Mouse (Mus musculus) lung, embryonic 15.5 days (tissue): ENCODE measurements around the gene Ggact. TPM values are rescaled to one million over a fixed set of nuclear protein-coding genes. Genes with fewer than 3 reads are reported as not detected.

Experiments used
- ATAC-seq: fragments of 200-750 bp; cut with Nextera tagmentation; 2 replicates; pipeline ENCODE4 v1.8.0; 2017; ENCODE audit warnings: moderate number of reproducible peaks, borderline replicate concordance; ENCODE audit not compliant: low FRiP score, low TSS enrichment; ENCODE audit errors: extremely low read depth
- H3K27ac ChIP-seq: fragments of 300-500 bp; sonication (generic); 2 replicates; pipeline ENCODE4 v1.5.1; 2015; ENCODE audit warnings: moderate library complexity, mild to moderate bottlenecking, inconsistent platforms
- H3K27me3 ChIP-seq: fragments of 300-500 bp; sonication (generic); 2 replicates; pipeline ENCODE4 v1.6.1; 2015; ENCODE audit warnings: inconsistent platforms
- H3K36me3 ChIP-seq: fragments of 300-500 bp; sonication (generic); 2 replicates; pipeline ENCODE4 v1.6.1; 2015; ENCODE audit warnings: inconsistent platforms
- H3K4me1 ChIP-seq: fragments of 300-500 bp; sonication (generic); 2 replicates; pipeline ENCODE4 v1.6.1; 2015; ENCODE audit warnings: inconsistent platforms
- H3K4me2 ChIP-seq: fragments of 300-500 bp; sonication (generic); 2 replicates; pipeline ENCODE4 v1.6.1; 2015; ENCODE audit warnings: inconsistent platforms, mild to moderate bottlenecking, moderate library complexity
- H3K4me3 ChIP-seq: fragments of 300-500 bp; sonication (generic); 2 replicates; pipeline ENCODE4 v1.5.1; 2015; ENCODE audit warnings: mild to moderate bottlenecking, inconsistent platforms
- H3K9ac ChIP-seq: fragments of 300-500 bp; sonication (generic); 2 replicates; pipeline ENCODE4 v1.6.1; 2015; ENCODE audit warnings: inconsistent platforms
- H3K9me3 ChIP-seq: fragments of 300-500 bp; sonication (generic); 2 replicates; pipeline ENCODE4 v1.6.1; 2016; ENCODE audit warnings: inconsistent platforms
- WGBS: fragments of 180-500 bp; shearing (Covaris S2); methylation state at CpG from one replicate; pipeline ENCODE4 v1.1.7; 2015; 5-methylcytosine and 5-hydroxymethylcytosine counted together
- polyA plus RNA-seq: library from polyadenylated mRNA; unstranded; fragments of >200 nt; fragmentation: Nextera tagmentation; extraction: Ambion mirVana; gene quantifications from 2 replicates; pipeline ENCODE4 v1.2.1, GENCODE M21; 2015

Gene Ggact
- polyA plus RNA-seq, 1 experiment from 2014 or later, result 14.1 TPM

DNA sequence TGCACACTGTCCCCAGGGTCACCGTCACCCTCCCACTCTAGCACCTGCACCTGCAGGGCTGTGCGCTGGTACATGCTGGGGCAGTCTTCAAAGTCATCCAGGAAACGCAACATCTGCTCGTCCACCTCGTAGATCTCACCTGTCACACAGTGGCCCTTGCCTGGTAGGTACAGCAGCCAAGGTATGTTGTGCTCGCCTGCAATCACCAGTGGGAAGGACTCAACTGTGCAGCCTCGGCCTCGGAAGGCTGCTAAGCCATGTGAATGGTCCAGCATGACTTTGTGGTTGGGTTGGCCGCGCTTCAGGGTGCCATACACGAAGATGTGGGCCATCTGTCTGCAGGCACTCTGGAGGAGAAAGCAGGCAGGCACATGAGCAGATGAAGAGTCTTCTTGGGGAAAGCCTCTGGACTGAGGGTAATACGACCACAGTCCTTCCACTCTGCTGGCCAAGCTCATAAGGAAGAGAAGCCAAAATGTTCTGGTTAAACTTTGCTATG is 22.0 kb downstream of the Ggact start:
- H3K9me3 ChIP-seq, result no peaks in the 10 kb centered on the region
- WGBS, result 85% methylated on average over 12 of the region's 12 CpGs
- no peak overlapping the region for H3K9ac ChIP-seq
- H3K27me3 ChIP-seq, result no peaks in the 10 kb centered on the region
- no peak overlapping the region for H3K4me3 ChIP-seq
- H3K4me1 ChIP-seq, result no peaks in the 10 kb centered on the region
- no peak overlapping the region for H3K27ac ChIP-seq
- no peak overlapping the region for H3K4me2 ChIP-seq
- ATAC-seq, result no peak
- H3K36me3 ChIP-seq, result no peaks in the 10 kb centered on the region

DNA sequence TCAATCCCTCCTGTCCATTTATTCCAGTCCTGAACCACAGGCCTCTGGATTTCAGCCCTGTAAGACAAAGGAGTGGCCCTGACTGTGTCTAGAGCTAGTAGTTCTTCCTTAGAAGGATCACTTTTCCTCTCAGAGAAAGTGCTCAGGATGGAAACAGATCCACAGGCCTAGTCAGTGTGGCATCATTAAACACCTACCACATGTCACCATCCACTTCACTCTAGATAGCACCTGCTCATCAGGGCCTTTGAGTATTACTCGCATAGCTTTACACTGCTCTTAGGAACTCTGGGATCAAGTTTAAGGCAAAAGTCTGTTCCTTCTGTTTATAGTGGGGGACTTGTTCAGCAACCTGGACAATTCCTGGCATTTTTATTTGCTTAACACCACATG is 25.1 kb downstream of the Ggact start:
- Histone ChIP-seq H3K36me3 (no peaks in the 10 kb centered on the region), H3K9me3 (no peaks in the 10 kb centered on the region), H3K27me3 (no peaks in the 10 kb centered on the region), H3K4me1 (no peaks in the 10 kb centered on the region), H3K4me2 (no peak overlapping the region), H3K27ac (no peak overlapping the region), H3K4me3 (no peak overlapping the region), H3K9ac (no peak overlapping the region)
- ATAC-seq, result no peak
- whole genome bisulfite sequencing, result 64% methylated on average over 1 of the region's 1 CpGs

DNA sequence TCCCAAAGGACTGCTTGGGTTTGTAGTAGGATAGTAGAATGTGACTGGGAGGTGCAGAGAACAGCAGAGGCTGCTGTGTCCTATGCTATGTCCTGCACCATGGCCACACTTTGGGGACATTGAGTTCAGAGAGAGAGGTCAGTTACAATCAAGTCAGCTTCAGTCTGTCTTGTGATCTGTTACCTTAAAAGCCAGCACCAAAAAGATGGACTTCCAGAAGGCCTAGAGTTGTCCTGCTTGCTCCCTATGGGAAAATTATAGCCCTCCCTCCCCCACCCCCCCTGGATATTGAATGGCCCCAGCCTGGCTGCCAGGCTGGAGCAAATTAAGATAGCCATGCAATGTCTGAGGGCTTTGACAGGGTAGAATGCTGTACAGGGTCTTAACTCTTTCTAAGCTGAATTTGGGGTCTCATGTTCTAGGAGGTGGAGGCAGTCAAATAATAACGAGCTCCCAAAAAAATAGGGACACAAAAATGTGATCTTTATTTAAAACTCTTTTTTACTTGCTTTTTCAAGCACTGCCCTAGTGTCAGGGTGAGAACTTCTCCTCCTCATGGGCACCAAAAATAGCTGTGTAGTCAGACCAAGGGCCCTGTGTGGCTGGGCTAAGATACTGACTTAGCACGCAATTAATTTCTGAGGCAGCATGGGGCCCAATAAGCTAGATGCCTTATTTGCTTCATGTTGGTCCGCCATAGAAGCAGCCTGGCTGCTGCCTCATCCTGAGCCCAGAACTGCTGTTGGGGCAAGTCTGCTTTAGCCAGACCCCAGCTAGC is 25.7 kb downstream of the Ggact start:
- H3K36me3 ChIP-seq, result no peaks in the 10 kb centered on the region
- no peak overlapping the region for H3K9ac ChIP-seq
- H3K4me2 ChIP-seq, result no peak overlapping the region
- H3K9me3 ChIP-seq, result no peaks in the 10 kb centered on the region
- 82% methylated on average over 3 of the region's 3 CpGs for WGBS
- H3K27me3 ChIP-seq, result no peaks in the 10 kb centered on the region
- no peak for ATAC-seq
- H3K4me1 ChIP-seq, result no peaks in the 10 kb centered on the region
- no peak overlapping the region for H3K4me3 ChIP-seq
- no peak overlapping the region for H3K27ac ChIP-seq

DNA sequence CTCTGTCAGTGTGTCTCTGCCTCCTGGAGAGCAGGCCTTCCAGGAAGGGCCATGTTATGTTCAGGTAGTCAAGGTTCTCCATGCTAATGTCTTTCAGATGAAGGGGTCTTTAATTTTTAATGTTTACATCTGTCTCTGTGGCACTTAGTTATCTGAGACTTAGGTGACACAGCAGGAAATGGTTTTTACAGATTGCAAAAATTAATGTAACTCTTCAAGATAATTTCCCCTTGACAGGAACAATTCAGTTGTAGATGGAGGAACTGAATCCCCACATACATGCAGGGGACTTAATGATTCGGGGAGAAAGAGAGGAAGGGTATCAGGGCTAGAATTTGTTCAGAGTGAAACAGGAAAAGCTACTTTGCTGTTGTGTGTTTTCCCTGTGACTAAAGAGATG is 26.3 kb downstream of the Ggact start:
- Histone ChIP-seq H3K36me3 (no peaks in the 10 kb centered on the region), H3K4me2 (no peak overlapping the region), H3K27ac (no peak overlapping the region), H3K9me3 (no peaks in the 10 kb centered on the region), H3K27me3 (no peaks in the 10 kb centered on the region), H3K4me3 (no peak overlapping the region), H3K9ac (no peak overlapping the region), H3K4me1 (no peaks in the 10 kb centered on the region)
- WGBS, result 89% methylated on average over 1 of the region's 1 CpGs
- no peak for ATAC-seq

DNA sequence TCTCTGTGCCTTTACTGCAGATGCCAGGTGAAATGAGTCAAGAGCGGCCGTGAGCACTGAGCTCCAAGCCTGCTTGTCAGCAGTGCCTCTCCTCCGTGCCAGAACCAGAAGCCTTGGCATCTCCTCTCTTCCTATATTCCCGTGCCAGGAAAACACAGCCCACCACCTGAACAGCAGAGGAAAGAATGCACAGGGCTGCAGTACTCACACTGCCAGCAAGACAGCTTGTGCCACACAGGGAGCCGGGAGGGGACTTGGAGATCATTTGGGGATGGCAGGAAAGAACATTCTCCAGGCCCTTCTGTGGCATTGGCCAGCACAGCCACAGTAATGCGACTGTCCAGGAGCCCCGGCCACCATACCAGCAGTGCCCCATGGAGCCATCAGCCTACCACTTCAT is 27.7 kb downstream of the Ggact start:
- ATAC-seq, result no peak
- WGBS, result 85% methylated on average over 7 of the region's 7 CpGs

GRCm38 (mm10) chr14:122883821-122884584 is 29.6 kb downstream of the Ggact start:
- WGBS, result 49% methylated on average over 10 of the region's 10 CpGs
- Histone ChIP-seq H3K9me3 (no peaks in the 10 kb centered on the region), H3K27ac (no peak overlapping the region), H3K9ac (no peak overlapping the region), H3K4me2 (no peak overlapping the region), H3K36me3 (no peaks in the 10 kb centered on the region), H3K4me1 (no peaks in the 10 kb centered on the region), H3K27me3 (no peaks in the 10 kb centered on the region), H3K4me3 (no peak overlapping the region)
- ATAC-seq, result peak; percentile 35; the same call in 1 of the 2 replicates

More for the DNA sequence above, 27.7 kb downstream of the Ggact start:
- Histone ChIP-seq H3K4me3 (no peak overlapping the region), H3K4me2 (no peak overlapping the region), H3K36me3 (no peaks in the 10 kb centered on the region), H3K9me3 (no peaks in the 10 kb centered on the region), H3K27me3 (no peaks in the 10 kb centered on the region), H3K9ac (no peak overlapping the region), H3K4me1 (no peaks in the 10 kb centered on the region), H3K27ac (no peak overlapping the region)

DNA sequence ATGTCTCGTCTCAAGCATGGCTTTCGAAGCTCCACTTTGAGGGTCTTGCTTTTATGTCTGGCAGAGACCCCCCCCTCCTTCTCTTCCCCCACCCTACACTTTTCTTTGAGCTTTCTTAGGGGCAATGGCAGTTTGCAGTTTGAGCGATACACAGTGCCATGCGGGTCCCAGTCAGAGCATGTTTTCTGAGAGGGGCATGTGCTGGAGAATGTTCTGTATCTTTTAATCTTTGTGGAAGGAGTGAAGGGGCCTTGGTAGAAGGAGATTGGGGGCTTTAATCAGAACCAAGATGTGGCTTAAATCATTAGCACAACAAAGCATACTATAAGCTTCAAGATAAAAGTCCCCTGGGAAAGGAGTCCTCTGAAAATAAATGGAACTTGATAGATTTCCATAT is 30.1 kb downstream of the Ggact start:
- H3K9me3 ChIP-seq, result no peaks in the 10 kb centered on the region
- ATAC-seq, result no peak
- no peak overlapping the region for H3K4me2 ChIP-seq
- H3K36me3 ChIP-seq, result no peaks in the 10 kb centered on the region
- H3K4me1 ChIP-seq, result no peaks in the 10 kb centered on the region
- 80% methylated on average over 4 of the region's 4 CpGs for WGBS
- no peak overlapping the region for H3K27ac ChIP-seq
- H3K4me3 ChIP-seq, result no peak overlapping the region
- H3K27me3 ChIP-seq, result no peaks in the 10 kb centered on the region
- H3K9ac ChIP-seq, result no peak overlapping the region

GRCm38 (mm10) chr14:122882795-122883409 is 30.7 kb downstream of the Ggact start:
- Histone ChIP-seq H3K27ac (no peak overlapping the region), H3K9me3 (no peaks in the 10 kb centered on the region), H3K36me3 (no peaks in the 10 kb centered on the region), H3K4me3 (no peak overlapping the region), H3K27me3 (no peaks in the 10 kb centered on the region), H3K9ac (no peak overlapping the region), H3K4me2 (no peak overlapping the region), H3K4me1 (no peaks in the 10 kb centered on the region)
- ATAC-seq, result no peak
- 83% methylated on average over 7 of the region's 7 CpGs for WGBS

GRCm38 (mm10) chr14:122882201-122882639 is 31.3 kb downstream of the Ggact start:
- Histone ChIP-seq H3K4me1 (no peaks in the 10 kb centered on the region), H3K36me3 (no peaks in the 10 kb centered on the region), H3K9ac (no peak overlapping the region), H3K27ac (no peak overlapping the region), H3K4me3 (no peak overlapping the region), H3K4me2 (no peak overlapping the region), H3K9me3 (no peaks in the 10 kb centered on the region), H3K27me3 (no peaks in the 10 kb centered on the region)
- ATAC-seq, result no peak
- WGBS, result 75% methylated on average over 9 of the region's 9 CpGs

DNA sequence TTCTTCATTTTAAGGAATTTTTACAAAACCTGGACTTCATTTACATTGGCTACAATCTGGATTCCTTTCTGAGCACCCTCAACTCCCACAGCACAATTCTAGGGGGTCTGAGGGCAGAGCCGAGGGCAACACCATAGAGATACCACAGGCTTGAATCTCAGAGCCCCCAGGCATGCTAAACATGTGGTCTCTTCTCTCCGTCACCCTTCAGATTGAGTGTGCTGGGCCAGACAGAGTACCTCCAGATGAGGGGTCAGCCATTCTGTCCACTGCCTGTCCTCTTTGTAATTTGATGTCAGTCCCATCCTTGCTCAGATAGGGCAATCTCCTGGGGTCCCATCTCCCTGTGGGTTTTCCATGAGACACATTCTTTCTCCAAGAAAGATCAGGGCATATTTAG is 31.9 kb downstream of the Ggact start:
- Histone ChIP-seq H3K27me3 (no peaks in the 10 kb centered on the region), H3K4me2 (no peak overlapping the region), H3K36me3 (no peaks in the 10 kb centered on the region), H3K4me3 (no peak overlapping the region), H3K27ac (no peak overlapping the region), H3K9me3 (no peaks in the 10 kb centered on the region), H3K9ac (no peak overlapping the region), H3K4me1 (no peaks in the 10 kb centered on the region)
- ATAC-seq, result no peak
- 70% methylated on average over 2 of the region's 2 CpGs for WGBS

DNA sequence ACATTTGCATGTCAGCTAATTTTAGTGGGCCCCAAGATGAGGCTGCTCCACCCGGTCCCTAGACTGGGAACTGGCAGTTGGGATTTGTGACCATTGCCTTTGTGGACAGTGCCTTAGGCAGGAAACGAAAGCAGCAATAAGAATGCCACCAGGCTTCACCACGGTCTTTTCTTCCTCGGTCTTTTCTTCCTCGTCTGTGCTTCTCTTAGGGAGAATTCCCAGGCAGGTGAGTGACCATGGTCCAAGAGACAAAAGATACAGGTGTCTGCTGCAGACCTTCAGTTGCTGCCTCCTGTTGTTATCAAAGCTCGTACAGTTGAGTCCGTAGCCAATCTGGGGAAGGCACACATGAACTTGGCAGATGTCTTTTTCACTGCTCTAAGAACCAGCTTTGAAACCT is 33.3 kb downstream of the Ggact start:
- Histone ChIP-seq H3K27me3 (no peaks in the 10 kb centered on the region), H3K9ac (no peak overlapping the region), H3K27ac (no peak overlapping the region), H3K9me3 (no peaks in the 10 kb centered on the region), H3K4me3 (no peak overlapping the region), H3K4me2 (no peak overlapping the region), H3K36me3 (no peaks in the 10 kb centered on the region), H3K4me1 (no peaks in the 10 kb centered on the region)
- ATAC-seq, result no peak
- WGBS, result 80% methylated on average over 7 of the region's 7 CpGs

- 74% methylated on average over 3 of the region's 3 CpGs for WGBS
- H3K4me3 ChIP-seq, result no peak overlapping the region
- no peak for ATAC-seq
- no peak overlapping the region for H3K27ac ChIP-seq
- H3K9ac ChIP-seq, result no peak overlapping the region
- no peaks in the 10 kb centered on the region for H3K4me1 ChIP-seq
- H3K27me3 ChIP-seq, result no peaks in the 10 kb centered on the region
- H3K36me3 ChIP-seq, result no peaks in the 10 kb centered on the region
- H3K4me2 ChIP-seq, result no peak overlapping the region
- no peaks in the 10 kb centered on the region for H3K9me3 ChIP-seq
Measured at GRCm38 (mm10) chr14:122877787-122878186, 35.8 kb downstream of the Ggact start.
